Mouse (Mus musculus): ENCODE data around the gene Cbarp.

DNA sequence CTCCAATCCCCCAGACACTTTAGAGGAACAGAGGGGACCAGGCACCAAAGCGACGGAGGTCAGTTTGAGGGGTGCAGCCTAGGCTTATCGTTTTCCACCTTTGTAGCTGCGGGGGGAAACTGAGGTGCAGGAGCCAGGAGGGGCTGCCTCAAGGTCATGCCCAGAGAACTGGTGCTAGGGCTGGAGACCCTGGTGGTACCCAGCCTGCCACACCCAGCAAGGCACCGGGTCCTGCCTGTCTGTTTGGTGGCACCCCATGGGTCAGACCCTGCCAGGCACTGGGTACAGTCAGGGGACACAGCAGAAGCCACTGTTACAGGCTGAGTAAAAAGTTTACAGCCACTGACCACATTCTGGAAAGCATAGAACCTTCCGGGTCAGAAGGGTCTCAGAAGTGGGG, 39.7 kb upstream of the Cbarp start:
- no peak for TF ChIP-seq POLR2A (IDR thresholded peaks at IDR 0.05; ENCODE audit: control insufficient read depth, low read depth, low read length)
- no peak for TF ChIP-seq CTCF (IDR thresholded peaks at IDR 0.05; ENCODE audit: control insufficient read depth, insufficient read depth, insufficient replicate concordance, low read depth, low read length)

All from testis, adult 2 months (tissue).